Mouse (Mus musculus): ENCODE measurements around the gene Bckdhb. TPM values are rescaled to one million over a fixed set of nuclear protein-coding genes. Genes with fewer than 3 reads are reported as not detected.
"Not testable (repeated sequence)": the region's sequence is repeated elsewhere in the genome, so short reads cannot be mapped to it uniquely, and the experiment has no call there.

Bckdhb gene
- total RNA-seq, 2 experiments from 2014 or later: 38.1 to 39.1 TPM

- DNase-seq: no peak
Observed at GRCm38 (mm10) chr9:84046961-84047360, 122.0 kb downstream of the Bckdhb start.

- no peak for DNase-seq
Observed at GRCm38 (mm10) chr9:84047436-84047835, 122.5 kb downstream of the Bckdhb start.

- DNase-seq: no peak
Observed at GRCm38 (mm10) chr9:84049142-84049541, 124.2 kb downstream of the Bckdhb start.

GRCm38 (mm10) chr9:84050867-84051635 is 126.1 kb downstream of the Bckdhb start:
- DNase-seq: no peak

GRCm38 (mm10) chr9:84055125-84055807 is 130.3 kb downstream of the Bckdhb start:
- DNase-seq: no peak

- not testable (repeated sequence) for DNase-seq
Observed at GRCm38 (mm10) chr9:84060781-84061180, 135.8 kb downstream of the Bckdhb start.

- no peak for DNase-seq
Observed at GRCm38 (mm10) chr9:84063617-84064016, 138.7 kb downstream of the Bckdhb start.

- no peak for DNase-seq
Observed at GRCm38 (mm10) chr9:84064113-84064512, 139.2 kb downstream of the Bckdhb start.

- no peak for DNase-seq
Observed at GRCm38 (mm10) chr9:84070247-84070646, 145.3 kb downstream of the Bckdhb start.

- no peak for DNase-seq
Observed at GRCm38 (mm10) chr9:84070740-84071139, 145.8 kb downstream of the Bckdhb start.

GRCm38 (mm10) chr9:84072534-84072933 is 147.6 kb downstream of the Bckdhb start:
- no peak for DNase-seq

- DNase-seq: no peak
Observed at GRCm38 (mm10) chr9:84073237-84073636, 148.3 kb downstream of the Bckdhb start.

GRCm38 (mm10) chr9:84083551-84083950 is 158.6 kb downstream of the Bckdhb start:
- peak; percentile 17 for DNase-seq

- DNase-seq: peak; percentile 15
Observed at GRCm38 (mm10) chr9:84084686-84085085, 159.7 kb downstream of the Bckdhb start.

GRCm38 (mm10) chr9:84090316-84091063 is 165.5 kb downstream of the Bckdhb start:
- DNase-seq: no peak

GRCm38 (mm10) chr9:84092994-84093393 is 168.0 kb downstream of the Bckdhb start:
- no peak for DNase-seq

GRCm38 (mm10) chr9:84094111-84094510 is 169.2 kb downstream of the Bckdhb start:
- DNase-seq: no peak

- no peak for DNase-seq
Observed at GRCm38 (mm10) chr9:84096484-84097015, 171.6 kb downstream of the Bckdhb start.

- DNase-seq: no peak
Observed at GRCm38 (mm10) chr9:84103344-84103743, 178.4 kb downstream of the Bckdhb start.

GRCm38 (mm10) chr9:84106438-84106837 is 181.5 kb downstream of the Bckdhb start:
- DNase-seq: no peak

- DNase-seq: no peak
Observed at GRCm38 (mm10) chr9:84107045-84107813, 182.3 kb downstream of the Bckdhb start.

- no peak for DNase-seq
Observed at GRCm38 (mm10) chr9:84108534-84108933, 183.6 kb downstream of the Bckdhb start.
